Mouse (Mus musculus) midbrain, embryonic 14.5 days (tissue): ENCODE data around the gene Nxn. TPM values are rescaled to one million over a fixed set of nuclear protein-coding genes. Genes with fewer than 3 reads are reported as not detected.
A peak's percentile ranks its signal among the peaks of the same experiment; 100 is the strongest.

Experiments
- ATAC-seq: fragments of 200-750 bp; cut with Nextera tagmentation; 2 replicates; pipeline ENCODE4 v1.8.0; 2017; ENCODE audit warnings: moderate number of reproducible peaks, moderate library complexity; ENCODE audit not compliant: low FRiP score, low TSS enrichment
- DNase-seq: peaks from one replicate; pipeline ENCODE4 v3.0.0-alpha.2; 2015
- H3K27ac ChIP-seq: fragments of 300-500 bp; sonication (generic); replicated peaks from 2 replicates; pipeline ENCODE4 v1.5.1; 2014; ENCODE audit warnings: mild to moderate bottlenecking, low read depth, low read length, moderate library complexity
- H3K27me3 ChIP-seq: fragments of 300-500 bp; sonication (generic); 2 replicates; pipeline ENCODE4 v1.6.1; 2014; ENCODE audit warnings: low read length, control low read depth, mixed read lengths; ENCODE audit not compliant: control insufficient read depth, insufficient read depth
- H3K36me3 ChIP-seq: fragments of 300-500 bp; sonication (generic); 2 replicates; pipeline ENCODE4 v1.6.1; 2014; ENCODE audit warnings: low read length, control low read depth; ENCODE audit not compliant: control insufficient read depth, insufficient read depth
- H3K4me1 ChIP-seq: fragments of 300-500 bp; sonication (generic); 2 replicates; pipeline ENCODE4 v1.6.1; 2014; ENCODE audit warnings: mild to moderate bottlenecking, antibody characterized with exemption, low read length, control low read depth; ENCODE audit not compliant: control insufficient read depth, insufficient read depth
- H3K4me2 ChIP-seq: fragments of 300-500 bp; sonication (generic); 2 replicates; pipeline ENCODE4 v1.6.1; 2014; ENCODE audit warnings: mild to moderate bottlenecking, low read length, moderate library complexity
- H3K4me3 ChIP-seq: fragments of 300-500 bp; sonication (generic); replicated peaks from 2 replicates; pipeline ENCODE4 v1.5.1; 2014; ENCODE audit warnings: low read depth, low read length
- H3K9ac ChIP-seq: fragments of 300-500 bp; sonication (generic); replicated peaks from 2 replicates; pipeline ENCODE4 v1.6.1; 2014; ENCODE audit warnings: mild to moderate bottlenecking, low read length, moderate library complexity
- H3K9me3 ChIP-seq: fragments of 300-500 bp; sonication (generic); 2 replicates; pipeline ENCODE4 v1.6.1; 2016; ENCODE audit warnings: low read length, control low read depth, mixed read lengths; ENCODE audit not compliant: control insufficient read depth
- WGBS: fragments of 180-500 bp; shearing (Covaris S2); extraction: QIAGEN DNeasy Blood & Tissue Kit; methylation state at CpG from one replicate; pipeline ENCODE4 v1.1.7; 2014; 5-methylcytosine and 5-hydroxymethylcytosine counted together
- polyA plus RNA-seq: library from polyadenylated mRNA; unstranded; fragments of >200 nt; fragmentation: Nextera tagmentation; extraction: Ambion mirVana; gene quantifications from 2 replicates; pipeline ENCODE4 v1.2.1, GENCODE M21; 2014

The Nxn gene
- polyA plus RNA-seq, 1 experiment from 2014 or later: 28.2 TPM

- Histone ChIP-seq H3K27me3 (no peaks in the 10 kb centered on the region), H3K9ac (no peak overlapping the region), H3K27ac (peak overlapping the region; percentile 49), H3K4me3 (no peak overlapping the region), H3K36me3 (peaks cover 46% of the 10 kb centered on the region), H3K9me3 (no peaks in the 10 kb centered on the region), H3K4me2 (no peak overlapping the region), H3K4me1 (0 out of 2 replicates have a peak, but pooled peaks cover 5% of the 10 kb centered on the region)
- WGBS: 57% methylated on average over 4 of the region's 4 CpGs
- DNase-seq: no peak
- no peak for ATAC-seq
Observed at GRCm38 (mm10) chr11:76429046-76429445, 30.1 kb upstream of the Nxn start.

GRCm38 (mm10) chr11:76427781-76428180 is 28.8 kb upstream of the Nxn start:
- Histone ChIP-seq H3K27ac (no peak overlapping the region), H3K9ac (no peak overlapping the region), H3K4me2 (no peak overlapping the region), H3K9me3 (no peaks in the 10 kb centered on the region), H3K27me3 (no peaks in the 10 kb centered on the region), H3K36me3 (peaks cover 47% of the 10 kb centered on the region), H3K4me3 (no peak overlapping the region), H3K4me1 (0 out of 2 replicates have a peak, but pooled peaks cover 5% of the 10 kb centered on the region)
- ATAC-seq (no peak), DNase-seq (no peak)
- WGBS: 76% methylated on average over 3 of the region's 3 CpGs

- WGBS: 82% methylated on average over 6 of the region's 6 CpGs
- H3K4me1 ChIP-seq: 0 out of 2 replicates have a peak, but pooled peaks cover 5% of the 10 kb centered on the region
- no peak for DNase-seq
- no peaks in the 10 kb centered on the region for H3K9me3 ChIP-seq
- H3K4me3 ChIP-seq: no peak overlapping the region
- H3K27me3 ChIP-seq: no peaks in the 10 kb centered on the region
- H3K9ac ChIP-seq: no peak overlapping the region
- no peak for ATAC-seq
- H3K27ac ChIP-seq: no peak overlapping the region
- H3K36me3 ChIP-seq: peaks cover 59% of the 10 kb centered on the region
- H3K4me2 ChIP-seq: no peak overlapping the region
Observed at GRCm38 (mm10) chr11:76425749-76426148, 26.8 kb upstream of the Nxn start.

GRCm38 (mm10) chr11:76420896-76421295 is 22.0 kb upstream of the Nxn start:
- no peak for DNase-seq
- Histone ChIP-seq H3K9me3 (no peaks in the 10 kb centered on the region), H3K27ac (no peak overlapping the region), H3K4me2 (no peak overlapping the region), H3K4me1 (no peaks in the 10 kb centered on the region), H3K4me3 (no peak overlapping the region), H3K27me3 (no peaks in the 10 kb centered on the region), H3K36me3 (peaks cover 99% of the 10 kb centered on the region), H3K9ac (no peak overlapping the region)
- WGBS: 67% methylated on average over 4 of the region's 4 CpGs
- no peak for ATAC-seq

GRCm38 (mm10) chr11:76419179-76419578 is 20.2 kb upstream of the Nxn start:
- no peaks in the 10 kb centered on the region for H3K9me3 ChIP-seq
- no peak for ATAC-seq
- no peak overlapping the region for H3K4me3 ChIP-seq
- peaks cover 98% of the 10 kb centered on the region for H3K36me3 ChIP-seq
- DNase-seq: no peak
- no peak overlapping the region for H3K9ac ChIP-seq
- 80% methylated on average over 4 of the region's 4 CpGs for WGBS
- no peak overlapping the region for H3K27ac ChIP-seq
- no peaks in the 10 kb centered on the region for H3K4me1 ChIP-seq
- H3K27me3 ChIP-seq: no peaks in the 10 kb centered on the region
- H3K4me2 ChIP-seq: no peak overlapping the region

GRCm38 (mm10) chr11:76418423-76418822 is 19.5 kb upstream of the Nxn start:
- DNase-seq: no peak
- Histone ChIP-seq H3K4me3 (no peak overlapping the region), H3K36me3 (peaks cover 98% of the 10 kb centered on the region), H3K4me1 (no peaks in the 10 kb centered on the region), H3K9ac (no peak overlapping the region), H3K4me2 (no peak overlapping the region), H3K27me3 (no peaks in the 10 kb centered on the region), H3K9me3 (no peaks in the 10 kb centered on the region), H3K27ac (no peak overlapping the region; the same call in 1 of the 2 replicates)
- ATAC-seq: no peak
- 84% methylated on average over 8 of the region's 8 CpGs for WGBS

- Histone ChIP-seq H3K27ac (no peak overlapping the region), H3K4me2 (no peak overlapping the region), H3K4me1 (no peaks in the 10 kb centered on the region), H3K4me3 (no peak overlapping the region), H3K9me3 (no peaks in the 10 kb centered on the region), H3K9ac (no peak overlapping the region), H3K36me3 (peaks cover 90% of the 10 kb centered on the region), H3K27me3 (no peaks in the 10 kb centered on the region)
- 83% methylated on average over 2 of the region's 2 CpGs for WGBS
- ATAC-seq (no peak), DNase-seq (no peak)
Observed at GRCm38 (mm10) chr11:76415985-76416384, 17.0 kb upstream of the Nxn start.

GRCm38 (mm10) chr11:76415001-76415400 is 16.1 kb upstream of the Nxn start:
- DNase-seq: no peak
- ATAC-seq: no peak
- Histone ChIP-seq H3K4me2 (no peak overlapping the region), H3K27ac (no peak overlapping the region), H3K36me3 (peaks cover 83% of the 10 kb centered on the region), H3K4me3 (no peak overlapping the region), H3K9me3 (no peaks in the 10 kb centered on the region), H3K27me3 (no peaks in the 10 kb centered on the region), H3K9ac (no peak overlapping the region), H3K4me1 (no peaks in the 10 kb centered on the region)
- 93% methylated on average over 4 of the region's 4 CpGs for WGBS

GRCm38 (mm10) chr11:76413202-76413601 is 14.3 kb upstream of the Nxn start:
- no peaks in the 10 kb centered on the region for H3K9me3 ChIP-seq
- no peak overlapping the region for H3K27ac ChIP-seq
- H3K9ac ChIP-seq: no peak overlapping the region
- 96% methylated on average over 4 of the region's 4 CpGs for WGBS
- no peaks in the 10 kb centered on the region for H3K27me3 ChIP-seq
- peaks cover 71% of the 10 kb centered on the region for H3K36me3 ChIP-seq
- no peaks in the 10 kb centered on the region for H3K4me1 ChIP-seq
- H3K4me2 ChIP-seq: no peak overlapping the region
- no peak overlapping the region for H3K4me3 ChIP-seq
- ATAC-seq: no peak
- no peak for DNase-seq
